Mouse (Mus musculus) heart, adult 2 months (tissue): ENCODE results near the gene Alkbh5.

ENCODE experiments used
- CTCF ChIP-seq: fragments of 200-600 bp; IDR thresholded peaks from 2 replicates; pipeline ENCODE4 v1.8.1; 2022; ENCODE audit warnings: antibody characterized with exemption, mild to moderate bottlenecking, moderate library complexity
- POLR2A ChIP-seq: fragments of 200-500 bp; IDR thresholded peaks from 2 replicates; pipeline ENCODE4 v1.6.1; 2011; ENCODE audit warnings: mild to moderate bottlenecking, low read depth, low read length, control low read depth; ENCODE audit not compliant: insufficient read depth

GRCm38 (mm10) chr11:60518305-60518704 lies 17.9 kb upstream of the Alkbh5 start:
- TF ChIP-seq CTCF (no peak), POLR2A (no peak)
